In the genomic region with DNA sequence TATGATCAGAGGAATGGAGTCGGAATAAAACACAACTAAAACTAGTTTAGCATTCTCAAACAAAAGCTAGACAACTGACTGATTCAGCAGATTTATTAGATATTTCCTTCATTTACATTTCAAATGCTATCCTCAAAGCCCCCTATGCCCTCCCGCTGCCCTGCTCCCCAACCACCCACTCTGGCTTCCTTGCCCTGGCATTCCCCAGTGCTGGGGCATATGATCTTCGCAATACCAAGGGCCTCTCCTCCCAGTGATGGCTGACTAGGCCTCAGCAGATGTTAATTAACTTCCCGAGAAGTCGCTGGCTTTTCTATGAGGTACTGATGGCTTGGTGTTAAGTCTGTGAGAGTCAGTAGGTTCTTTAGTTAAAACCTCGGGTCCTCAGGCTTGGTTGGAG, we compare ENCODE assay signal across 28 mouse cellular contexts.
"Had no signal": no experiment of that assay in that cellular context is flagged by ENCODE, and none has a peak within 500 bp of the region (broad histone marks: within the 10 kb centered on the region; RNA-seq: fewer than 3 reads in every experiment).

No protein-coding gene starts in this region.

- H3K4me3 ChIP-seq: embryonic facial prominence, embryonic 10.5 days; embryonic facial prominence, embryonic 12.5 days; embryonic facial prominence, embryonic 13.5 days; embryonic facial prominence, embryonic 15.5 days; erythroblast, embryonic 14.5 days; forebrain, embryonic 10.5 days; forebrain, embryonic 12.5 days; forebrain, embryonic 13.5 days; forebrain, embryonic 15.5 days; gastrocnemius, adult 2 months had no signal

- H3K27ac ChIP-seq: embryonic facial prominence, embryonic 10.5 days; embryonic facial prominence, embryonic 12.5 days; embryonic facial prominence, embryonic 13.5 days; embryonic facial prominence, embryonic 15.5 days; forebrain, embryonic 10.5 days; forebrain, embryonic 12.5 days; forebrain, embryonic 13.5 days; forebrain, embryonic 15.5 days; gastrocnemius, adult 2 months had no signal

- H3K4me2 ChIP-seq: embryonic facial prominence, embryonic 12.5 days; embryonic facial prominence, embryonic 13.5 days; embryonic facial prominence, embryonic 15.5 days; forebrain, embryonic 12.5 days; forebrain, embryonic 13.5 days; forebrain, embryonic 15.5 days had no signal

- H3K9me3 ChIP-seq: embryonic facial prominence, embryonic 10.5 days; embryonic facial prominence, embryonic 12.5 days; embryonic facial prominence, embryonic 13.5 days; embryonic facial prominence, embryonic 15.5 days; forebrain, embryonic 12.5 days; forebrain, embryonic 13.5 days; forebrain, embryonic 15.5 days had no signal

- DNase-seq: cerebellum, adult 18-20 months; cerebellum, adult 2 months; cerebellum, adult 8-10 months; cerebellum, adult 9-10 months; cerebellum, adult 9-11 months; cerebellum, postnatal 10 days; cerebellum, postnatal 14 days; cerebellum, postnatal 25 days; cerebellum, postnatal 36 days; embryo, embryonic 11 days; forebrain, postnatal 0 days; gastrocnemius, adult 2 months; gastrocnemius, postnatal 10 days; gastrocnemius, postnatal 14 days; gastrocnemius, postnatal 25 days; gastrocnemius, postnatal 36 days; heart, adult 18-20 months had no signal

- H3K9ac ChIP-seq: embryonic facial prominence, embryonic 12.5 days; embryonic facial prominence, embryonic 13.5 days; embryonic facial prominence, embryonic 15.5 days; forebrain, embryonic 12.5 days; forebrain, embryonic 13.5 days; forebrain, embryonic 15.5 days; forebrain, postnatal 0 days had no signal

- ATAC-seq: forebrain, embryonic 13.5 days; forebrain, embryonic 14.5 days; forebrain, embryonic 15.5 days; forebrain, embryonic 16.5 days; forebrain, postnatal 0 days had no signal

- H3K27me3 ChIP-seq: embryonic facial prominence, embryonic 12.5 days; embryonic facial prominence, embryonic 13.5 days; embryonic facial prominence, embryonic 15.5 days; forebrain, embryonic 12.5 days; forebrain, embryonic 13.5 days; forebrain, embryonic 15.5 days had no signal

- H3K4me1 ChIP-seq: embryonic facial prominence, embryonic 10.5 days; embryonic facial prominence, embryonic 12.5 days; embryonic facial prominence, embryonic 13.5 days; embryonic facial prominence, embryonic 15.5 days; forebrain, embryonic 10.5 days; forebrain, embryonic 12.5 days; forebrain, embryonic 13.5 days; forebrain, embryonic 15.5 days had no signal
